Mouse (Mus musculus): ENCODE results near the gene Cdh22. TPM values are rescaled to one million over a fixed set of nuclear protein-coding genes. Genes with fewer than 3 reads are reported as not detected.

The Cdh22 gene
- polyA plus RNA-seq, 1 experiment: 1.3 TPM

GRCm38 (mm10) chr2:165229050-165229449 is 5.6 kb downstream of the Cdh22 start:
- Histone ChIP-seq H3K36me3 (ENCODE audit: control insufficient read depth, insufficient read depth, low read length) (no peaks in the 10 kb centered on the region), H3K27me3 (ENCODE audit: control insufficient read depth, insufficient read depth, low read length) (peaks cover 11% of the 10 kb centered on the region), H3K4me1 (ENCODE audit: control insufficient read depth, insufficient read depth, insufficient read length) (no peaks in the 10 kb centered on the region; the same call in 1 of the 2 replicates), H3K27ac (ENCODE audit: insufficient read depth, low read length) (no peak overlapping the region), H3K4me3 (ENCODE audit: extremely low read depth, insufficient read depth, insufficient read length) (no peak overlapping the region)
- TF ChIP-seq CTCF (IDR thresholded peaks at IDR 0.05; ENCODE audit: extremely low read depth, insufficient read depth, insufficient read length, insufficient replicate concordance): no peak
- no peak for TF ChIP-seq POLR2A (IDR thresholded peaks at IDR 0.05; ENCODE audit: low read depth, low read length)
- 81% methylated on average over 11 of the region's 11 CpGs for WGBS
- no peak for DNase-seq (ENCODE audit: low read depth in 1 of 2, low spot score in 2 of 2)

- no peaks in the 10 kb centered on the region; the same call in 1 of the 2 replicates for H3K27me3 ChIP-seq (ENCODE audit: control insufficient read depth, insufficient read depth, low read length)
- no peak for TF ChIP-seq CTCF (IDR thresholded peaks at IDR 0.05; ENCODE audit: extremely low read depth, insufficient read depth, insufficient read length, insufficient replicate concordance)
- no peak for TF ChIP-seq POLR2A (IDR thresholded peaks at IDR 0.05; ENCODE audit: low read depth, low read length)
- no peak overlapping the region for H3K4me3 ChIP-seq (ENCODE audit: extremely low read depth, insufficient read depth, insufficient read length)
- 69% methylated on average over 4 of the region's 4 CpGs for WGBS
- H3K36me3 ChIP-seq (ENCODE audit: control insufficient read depth, insufficient read depth, low read length): no peaks in the 10 kb centered on the region
- no peak for DNase-seq (ENCODE audit: low read depth in 1 of 2, low spot score in 2 of 2)
- no peaks in the 10 kb centered on the region for H3K4me1 ChIP-seq (ENCODE audit: control insufficient read depth, insufficient read depth, insufficient read length)
- no peak overlapping the region for H3K27ac ChIP-seq (ENCODE audit: insufficient read depth, low read length)
Observed at GRCm38 (mm10) chr2:165223837-165224236, 10.8 kb downstream of the Cdh22 start.

GRCm38 (mm10) chr2:165221952-165222351 is 12.7 kb downstream of the Cdh22 start:
- 12% methylated on average over 9 of the region's 9 CpGs for WGBS
- TF ChIP-seq CTCF (IDR thresholded peaks at IDR 0.05; ENCODE audit: extremely low read depth, insufficient read depth, insufficient read length, insufficient replicate concordance) (no peak), POLR2A (IDR thresholded peaks at IDR 0.05; ENCODE audit: low read depth, low read length) (no peak)
- no peaks in the 10 kb centered on the region for H3K4me1 ChIP-seq (ENCODE audit: control insufficient read depth, insufficient read depth, insufficient read length)
- no peak for DNase-seq (ENCODE audit: low read depth in 1 of 2, low spot score in 2 of 2)
- H3K4me3 ChIP-seq (ENCODE audit: extremely low read depth, insufficient read depth, insufficient read length): no peak overlapping the region
- no peak overlapping the region for H3K27ac ChIP-seq (ENCODE audit: insufficient read depth, low read length)
- no peaks in the 10 kb centered on the region for H3K36me3 ChIP-seq (ENCODE audit: control insufficient read depth, insufficient read depth, low read length)
- no peaks in the 10 kb centered on the region; the same call in 1 of the 2 replicates for H3K27me3 ChIP-seq (ENCODE audit: control insufficient read depth, insufficient read depth, low read length)

- H3K27me3 ChIP-seq (ENCODE audit: control insufficient read depth, insufficient read depth, low read length): peaks cover under 1% of the 10 kb centered on the region
- no peak overlapping the region for H3K4me3 ChIP-seq (ENCODE audit: extremely low read depth, insufficient read depth, insufficient read length)
- H3K4me1 ChIP-seq (ENCODE audit: control insufficient read depth, insufficient read depth, insufficient read length): no peaks in the 10 kb centered on the region
- H3K36me3 ChIP-seq (ENCODE audit: control insufficient read depth, insufficient read depth, low read length): no peaks in the 10 kb centered on the region
- TF ChIP-seq CTCF (IDR thresholded peaks at IDR 0.05; ENCODE audit: extremely low read depth, insufficient read depth, insufficient read length, insufficient replicate concordance) (no peak), POLR2A (IDR thresholded peaks at IDR 0.05; ENCODE audit: low read depth, low read length) (no peak)
- no peak overlapping the region for H3K27ac ChIP-seq (ENCODE audit: insufficient read depth, low read length)
- 66% methylated on average over 8 of the region's 8 CpGs for WGBS
- DNase-seq (ENCODE audit: low read depth in 1 of 2, low spot score in 2 of 2): no peak
Observed at GRCm38 (mm10) chr2:165220347-165220945, 14.2 kb downstream of the Cdh22 start.

GRCm38 (mm10) chr2:165218954-165219353 is 15.7 kb downstream of the Cdh22 start:
- no peak for DNase-seq (ENCODE audit: low read depth in 1 of 2, low spot score in 2 of 2)
- H3K27ac ChIP-seq (ENCODE audit: insufficient read depth, low read length): no peak overlapping the region
- H3K27me3 ChIP-seq (ENCODE audit: control insufficient read depth, insufficient read depth, low read length): peaks cover 4% of the 10 kb centered on the region
- H3K4me3 ChIP-seq (ENCODE audit: extremely low read depth, insufficient read depth, insufficient read length): no peak overlapping the region
- H3K4me1 ChIP-seq (ENCODE audit: control insufficient read depth, insufficient read depth, insufficient read length): no peaks in the 10 kb centered on the region
- TF ChIP-seq CTCF (IDR thresholded peaks at IDR 0.05; ENCODE audit: extremely low read depth, insufficient read depth, insufficient read length, insufficient replicate concordance): no peak
- TF ChIP-seq POLR2A (IDR thresholded peaks at IDR 0.05; ENCODE audit: low read depth, low read length): no peak
- 81% methylated on average over 8 of the region's 8 CpGs for WGBS
- no peaks in the 10 kb centered on the region for H3K36me3 ChIP-seq (ENCODE audit: control insufficient read depth, insufficient read depth, low read length)

- Histone ChIP-seq H3K36me3 (ENCODE audit: control insufficient read depth, insufficient read depth, low read length) (no peaks in the 10 kb centered on the region), H3K27me3 (ENCODE audit: control insufficient read depth, insufficient read depth, low read length) (peaks cover 10% of the 10 kb centered on the region), H3K27ac (ENCODE audit: insufficient read depth, low read length) (no peak overlapping the region), H3K4me3 (ENCODE audit: extremely low read depth, insufficient read depth, insufficient read length) (no peak overlapping the region), H3K4me1 (ENCODE audit: control insufficient read depth, insufficient read depth, insufficient read length) (no peaks in the 10 kb centered on the region)
- TF ChIP-seq POLR2A (IDR thresholded peaks at IDR 0.05; ENCODE audit: low read depth, low read length) (no peak), CTCF (IDR thresholded peaks at IDR 0.05; ENCODE audit: extremely low read depth, insufficient read depth, insufficient read length, insufficient replicate concordance) (no peak)
- DNase-seq (ENCODE audit: low read depth in 1 of 2, low spot score in 2 of 2): no peak
- WGBS: 85% methylated on average over 16 of the region's 16 CpGs
Observed at GRCm38 (mm10) chr2:165217361-165218149, 17.1 kb downstream of the Cdh22 start.
